In the genomic region with DNA sequence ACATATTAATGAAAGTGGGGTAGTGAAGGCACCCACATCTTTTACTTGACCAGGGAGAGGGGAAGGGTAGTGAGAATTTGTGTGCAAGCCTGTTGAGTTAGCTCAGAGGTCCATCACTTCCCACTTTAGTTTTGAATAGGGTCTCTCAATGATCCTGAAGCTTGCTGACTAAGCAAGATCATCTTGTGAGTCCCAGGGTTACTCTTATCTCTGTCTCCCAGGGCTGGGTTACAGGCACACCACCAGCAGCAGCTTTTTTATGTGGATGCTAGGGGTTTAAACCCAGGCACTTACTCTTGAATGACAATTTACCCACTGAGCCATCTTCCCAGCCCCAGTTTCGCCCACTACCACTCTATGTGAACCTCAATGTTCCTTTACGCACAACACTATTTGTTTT, we compare ENCODE assay signal across 23 mouse cellular contexts. TPM values are rescaled to one million over a fixed set of nuclear protein-coding genes. Genes with fewer than 3 reads are reported as not detected.
DNase-seq lines count a peak whose midpoint lies in the region; ATAC-seq lines count a peak whose summit lies in the region.
"Had no signal": no experiment of that assay in that cellular context is flagged by ENCODE, and none has a peak within 500 bp of the region (broad histone marks: within the 10 kb centered on the region; RNA-seq: fewer than 3 reads in every experiment).

No protein-coding gene starts in this region.

- 58% methylated on average over 2 of the region's 2 CpGs for WGBS in liver, embryonic 13.5 days (ENCODE audit: insufficient replicate concordance)
- 91% methylated on average over 2 of the region's 2 CpGs for WGBS in kidney, embryonic 14.5 days

- peaks cover 23% of the 10 kb centered on the region for H3K36me3 ChIP-seq in liver, embryonic 13.5 days
- H3K36me3 ChIP-seq in kidney, embryonic 14.5 days (ENCODE audit: control insufficient read depth, insufficient read depth, low read length): peaks cover 15% of the 10 kb centered on the region

- H3K27me3 ChIP-seq in liver, embryonic 13.5 days: no peaks in the 10 kb centered on the region
- no peaks in the 10 kb centered on the region for H3K27me3 ChIP-seq in kidney, embryonic 14.5 days (ENCODE audit: control insufficient read depth, insufficient read depth, low read length)
- H3K27me3 ChIP-seq: CH12.LX; embryonic facial prominence, embryonic 13.5 days; hindbrain, embryonic 15.5 days; midbrain, embryonic 13.5 days had no signal

- H3K4me1 ChIP-seq in liver, embryonic 13.5 days (replicated peaks): peaks cover 49% of the 10 kb centered on the region
- no peaks in the 10 kb centered on the region for H3K4me1 ChIP-seq in kidney, embryonic 14.5 days (ENCODE audit: control insufficient read depth, insufficient read depth, low read length)
- H3K4me1 ChIP-seq: hindbrain, embryonic 15.5 days had no signal

- H3K9me3 ChIP-seq in liver, embryonic 13.5 days (replicated peaks): no peaks in the 10 kb centered on the region
- no peaks in the 10 kb centered on the region for H3K9me3 ChIP-seq in kidney, embryonic 14.5 days (ENCODE audit: control insufficient read depth, low read length)
- H3K9me3 ChIP-seq: embryonic facial prominence, embryonic 13.5 days; hindbrain, embryonic 15.5 days; midbrain, embryonic 13.5 days had no signal

- peak overlapping the region; percentile 51 for H3K4me2 ChIP-seq in liver, embryonic 13.5 days
- no peak overlapping the region for H3K4me2 ChIP-seq in kidney, embryonic 14.5 days (replicated peaks; ENCODE audit: low read depth, low read length)
- H3K4me2 ChIP-seq: embryonic facial prominence, embryonic 13.5 days; heart, embryonic 11.5 days; hindbrain, embryonic 15.5 days; midbrain, embryonic 13.5 days had no signal

- H3K27ac ChIP-seq in liver, embryonic 13.5 days: peak overlapping the region; percentile 84
- H3K27ac ChIP-seq in kidney, embryonic 14.5 days (ENCODE audit: low read depth, low read length): no peak overlapping the region
- H3K27ac ChIP-seq: embryonic facial prominence, embryonic 13.5 days; hindbrain, embryonic 15.5 days; midbrain, embryonic 13.5 days had no signal

- H3K9ac ChIP-seq in liver, embryonic 13.5 days: peak overlapping the region; percentile 55; the same call in 1 of the 2 replicates
- no peak overlapping the region for H3K9ac ChIP-seq in kidney, embryonic 14.5 days (ENCODE audit: low read depth, low read length)
- H3K9ac ChIP-seq: embryonic facial prominence, embryonic 13.5 days; hindbrain, embryonic 15.5 days; midbrain, embryonic 13.5 days had no signal

- no peak overlapping the region for H3K4me3 ChIP-seq in liver, embryonic 13.5 days (replicated peaks)
- no peak overlapping the region for H3K4me3 ChIP-seq in kidney, embryonic 14.5 days (ENCODE audit: low read length)
- H3K4me3 ChIP-seq: embryonic facial prominence, embryonic 13.5 days; hindbrain, embryonic 15.5 days; midbrain, embryonic 13.5 days had no signal

- DNase-seq in MEL-GATA-1-ER (ENCODE audit: extremely low read depth, low read depth): peak; percentile 52
- DNase-seq in liver, embryonic 13.5 days: peak; percentile 59
- no peak for DNase-seq in thymus, postnatal 25 days
- DNase-seq in layer of hippocampus, adult 18-20 months (ENCODE audit: low spot score in 2 of 2): no peak
- DNase-seq: adrenal gland, postnatal 14 days; B cell, adult 2 months; cerebellum, adult 11-12 months; embryo, embryonic 11 days; gastrocnemius, postnatal 10 days; kidney, adult 8-10 months; kidney, postnatal 14 days; layer of hippocampus, postnatal 36 days; right cerebral cortex, postnatal 25 days; thymus, postnatal 36 days had no signal

- ATAC-seq in erythroblast, adult 5-6 weeks (replicated peaks; ENCODE audit: low FRiP score, poor library complexity, severe bottlenecking): peak; percentile 87
- ATAC-seq in liver, embryonic 13.5 days (ENCODE audit: low read depth): peak; percentile 87
- peak; percentile 71 for ATAC-seq in megakaryocyte-erythroid progenitor cell, adult 5-6 weeks (replicated peaks; ENCODE audit: low FRiP score, low TSS enrichment, poor library complexity, severe bottlenecking)
- no peak for ATAC-seq in kidney, embryonic 14.5 days (ENCODE audit: low FRiP score, low TSS enrichment)
- ATAC-seq: forebrain, embryonic 16.5 days; midbrain, embryonic 13.5 days had no signal

RNA-seq across cellular contexts. Expression of a gene that starts 34.8 kb away (rescaled TPM):
- total RNA-seq in erythroblast, adult 5-6 weeks (2015; ENCODE audit: low replicate concordance): 5.4 and 9.6 TPM in 2 replicates
- 12.8 and 23.0 TPM in 2 replicates for total RNA-seq in erythroblast, adult 5-6 weeks (2017; ENCODE audit: low replicate concordance)
- polyA plus RNA-seq in liver, embryonic 13.5 days (2015; fragmentation: Nextera tagmentation; extraction: Ambion mirVana): 1.4 and 1.5 TPM in 2 replicates
- total RNA-seq in megakaryocyte-erythroid progenitor cell, adult 5-6 weeks (2014; fragmentation: Nextera tagmentation): 2.8 and 3.4 TPM in 2 replicates
- total RNA-seq in megakaryocyte-erythroid progenitor cell, adult 5-6 weeks (2017): 3.1 and 6.5 TPM in 2 replicates
- polyA plus RNA-seq in kidney, embryonic 14.5 days (2014; fragmentation: Nextera tagmentation; extraction: Ambion mirVana): 3.3 and 4.8 TPM in 2 replicates
- total RNA-seq in layer of hippocampus, adult 18-20 months (2021): 100 to 1,000 TPM; 192 to 198 TPM

RNA-seq across cellular contexts. Expression of a gene that starts 35.4 kb away (rescaled TPM):
- 320 and 330 TPM in 2 replicates for total RNA-seq in erythroblast, adult 5-6 weeks (2015; ENCODE audit: low replicate concordance)
- total RNA-seq in erythroblast, adult 5-6 weeks (2017; ENCODE audit: low replicate concordance): 596 and 599 TPM in 2 replicates
- polyA plus RNA-seq in liver, embryonic 13.5 days (2015; fragmentation: Nextera tagmentation; extraction: Ambion mirVana): 20.7 and 25.4 TPM in 2 replicates
- 24.2 and 33.9 TPM in 2 replicates for total RNA-seq in megakaryocyte-erythroid progenitor cell, adult 5-6 weeks (2014; fragmentation: Nextera tagmentation)
- total RNA-seq in megakaryocyte-erythroid progenitor cell, adult 5-6 weeks (2017): 25.0 and 29.2 TPM in 2 replicates
- polyA plus RNA-seq in kidney, embryonic 14.5 days (2014; fragmentation: Nextera tagmentation; extraction: Ambion mirVana): 22.3 and 45.1 TPM in 2 replicates
- total RNA-seq in layer of hippocampus, adult 18-20 months (2021): 10 to 100 TPM; 45.8 to 48.9 TPM

Comparison
In these comparisons a context has a peak if more than half of its experiments do, and no peak if none do; other contexts are left out.
1. DNase-seq: peak in MEL-GATA-1-ER (single experiment) and liver, embryonic 13.5 days (single experiment); none in thymus, postnatal 25 days (single experiment) and layer of hippocampus, adult 18-20 months (0 of 2).
2. RNA of a gene that starts 34.8 kb away (total RNA-seq): 192 to 198 TPM in layer of hippocampus, adult 18-20 months; 5.4 to 23.0 TPM in erythroblast, adult 5-6 weeks and 2.8 to 6.5 TPM in megakaryocyte-erythroid progenitor cell, adult 5-6 weeks; every median in the first group is over 4 times any median in the second.
3. RNA of a gene that starts 35.4 kb away (total RNA-seq): 320 to 599 TPM in erythroblast, adult 5-6 weeks; 45.8 to 48.9 TPM in layer of hippocampus, adult 18-20 months and 24.2 to 33.9 TPM in megakaryocyte-erythroid progenitor cell, adult 5-6 weeks; every median in the first group is over 4 times any median in the second.